Mouse (Mus musculus) neural tube, embryonic 13.5 days (tissue): Measurements from ENCODE around the gene 8030474K03Rik. TPM values are rescaled to one million over a fixed set of nuclear protein-coding genes. Genes with fewer than 3 reads are reported as not detected.

ENCODE experiments used
- ATAC-seq: fragments of 200-750 bp; cut with Nextera tagmentation; 2 replicates; pipeline ENCODE4 v1.8.0; 2017; ENCODE audit warnings: low read depth, mild to moderate bottlenecking, moderate TSS enrichment, moderate library complexity
- H3K27ac ChIP-seq: fragments of 300-500 bp; sonication (generic); replicated peaks from 2 replicates; pipeline ENCODE4 v1.5.1; 2015; ENCODE audit warnings: moderate library complexity, mild to moderate bottlenecking, inconsistent platforms
- H3K27me3 ChIP-seq: fragments of 300-500 bp; sonication (generic); 2 replicates; pipeline ENCODE4 v1.6.1; 2015; ENCODE audit warnings: mild to moderate bottlenecking, inconsistent platforms
- H3K36me3 ChIP-seq: fragments of 300-500 bp; sonication (generic); 2 replicates; pipeline ENCODE4 v1.6.1; 2015; ENCODE audit warnings: mild to moderate bottlenecking, inconsistent platforms
- H3K4me1 ChIP-seq: fragments of 300-500 bp; sonication (generic); replicated peaks from 2 replicates; pipeline ENCODE4 v1.6.1; 2015; ENCODE audit warnings: inconsistent platforms
- H3K4me2 ChIP-seq: fragments of 300-500 bp; sonication (generic); 2 replicates; pipeline ENCODE4 v1.6.1; 2015; ENCODE audit warnings: inconsistent platforms, mild to moderate bottlenecking, moderate library complexity
- H3K4me3 ChIP-seq: fragments of 300-500 bp; sonication (generic); 2 replicates; pipeline ENCODE4 v1.5.1; 2015; ENCODE audit warnings: mild to moderate bottlenecking, inconsistent platforms
- H3K9ac ChIP-seq: fragments of 300-500 bp; sonication (generic); 2 replicates; pipeline ENCODE4 v1.6.1; 2015; ENCODE audit warnings: moderate library complexity, mild to moderate bottlenecking, inconsistent platforms
- H3K9me3 ChIP-seq: fragments of 300-500 bp; sonication (generic); 2 replicates; pipeline ENCODE4 v1.6.1; 2016; ENCODE audit warnings: inconsistent platforms
- WGBS: fragments of 180-500 bp; shearing (Covaris S2); methylation state at CpG from one replicate; pipeline ENCODE4 v1.1.7; 2015; 5-methylcytosine and 5-hydroxymethylcytosine counted together
- polyA plus RNA-seq: library from polyadenylated mRNA; unstranded; fragments of >200 nt; fragmentation: Nextera tagmentation; extraction: Ambion mirVana; gene quantifications from 2 replicates; pipeline ENCODE4 v1.2.1, GENCODE M21; 2015

The 8030474K03Rik gene
- not detected in 2 replicates for polyA plus RNA-seq

DNA sequence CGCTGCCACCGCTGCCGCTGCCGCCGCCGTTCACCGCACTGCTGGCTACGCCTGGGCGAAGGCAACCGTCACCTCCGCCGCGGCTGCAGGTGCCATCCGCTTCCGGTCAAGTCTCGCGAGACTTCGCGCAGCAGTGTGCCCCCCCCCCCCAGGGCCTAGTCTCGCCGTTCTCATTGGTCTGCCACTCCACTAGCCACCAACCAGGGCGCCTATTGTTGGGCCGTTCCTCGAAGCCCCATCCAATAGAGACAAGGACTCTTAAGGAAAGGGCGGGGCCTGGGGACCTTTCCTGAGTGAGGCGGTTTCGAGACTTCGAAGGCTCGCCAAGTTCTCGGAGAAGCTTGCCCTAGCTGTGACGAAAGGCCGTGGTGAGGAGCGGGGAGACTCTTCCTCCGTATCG is at the start of gene 8030474K03Rik, which contains the start of gene Gm4779:
Gene 8030474K03Rik (plus strand): TSS at position 315 of the 400 bp plus-strand sequence.
Gene Gm4779 (minus strand): TSS at position 82 of the 400 bp plus-strand sequence.
- H3K4me2 ChIP-seq, result no peak within 1 kb of the TSS
- WGBS, result 92% methylated on average over 35 of the region's 35 CpGs
- no peak within 1 kb of the TSS for H3K4me3 ChIP-seq
- no peak within 1 kb of the TSS for H3K27ac ChIP-seq
- H3K9me3 ChIP-seq, result no peaks in the 10 kb centered on the region
- H3K4me1 ChIP-seq, result no peaks in the 10 kb centered on the region
- no peak within 1 kb of the TSS for H3K9ac ChIP-seq
- no peaks in the 10 kb centered on the region for H3K36me3 ChIP-seq
- ATAC-seq, result no peak
- no peaks in the 10 kb centered on the region for H3K27me3 ChIP-seq

DNA sequence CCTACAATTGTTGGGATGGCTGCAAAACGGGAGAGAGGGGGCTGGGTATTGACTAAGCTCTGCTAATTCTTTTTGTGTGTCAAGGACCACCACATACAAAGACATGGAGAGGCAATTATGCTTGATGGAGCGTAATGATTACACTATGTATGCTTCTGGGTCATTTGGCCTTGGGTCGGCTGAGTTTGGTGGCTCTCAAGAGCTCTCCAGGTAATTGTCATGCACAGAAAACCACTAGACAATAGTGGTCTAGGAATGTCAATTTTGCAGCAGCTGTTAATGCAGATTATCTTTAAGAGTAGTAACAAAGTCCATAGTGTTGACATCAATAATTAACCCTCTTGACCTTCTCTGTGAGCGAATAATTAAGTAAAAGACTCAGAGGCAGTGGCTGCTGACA is 44.3 kb upstream of the 8030474K03Rik start:
- H3K27ac ChIP-seq, result no peak overlapping the region
- H3K9me3 ChIP-seq, result no peaks in the 10 kb centered on the region
- H3K9ac ChIP-seq, result no peak overlapping the region
- H3K4me3 ChIP-seq, result no peak overlapping the region
- H3K4me2 ChIP-seq, result no peak overlapping the region
- H3K4me1 ChIP-seq, result no peaks in the 10 kb centered on the region
- WGBS, result 39% methylated on average over 4 of the region's 4 CpGs
- ATAC-seq, result no peak
- peaks cover 30% of the 10 kb centered on the region for H3K27me3 ChIP-seq
- H3K36me3 ChIP-seq, result no peaks in the 10 kb centered on the region

DNA sequence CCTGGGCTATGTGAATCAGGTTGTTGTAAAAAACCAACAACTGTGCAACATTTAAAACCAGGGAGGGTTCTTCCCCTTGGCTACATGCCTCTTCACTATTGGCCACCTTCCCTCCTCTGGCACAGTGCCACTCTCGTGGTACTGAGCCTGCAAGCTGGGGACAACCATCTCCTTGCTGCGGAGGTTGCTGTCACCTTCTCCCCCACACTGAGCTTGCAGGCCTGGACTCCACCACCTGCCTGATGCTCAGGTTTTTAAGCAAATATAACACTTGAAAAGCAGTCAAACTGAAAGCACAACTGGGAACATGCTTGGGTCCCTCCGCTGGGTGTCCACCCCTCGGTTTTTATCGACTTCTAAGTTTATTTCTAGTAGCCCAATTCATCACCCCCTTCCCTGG is 40.0 kb upstream of the 8030474K03Rik start:
- no peak for ATAC-seq
- no peak overlapping the region for H3K4me3 ChIP-seq
- H3K9me3 ChIP-seq, result no peaks in the 10 kb centered on the region
- peaks cover 31% of the 10 kb centered on the region for H3K27me3 ChIP-seq
- H3K4me1 ChIP-seq, result no peaks in the 10 kb centered on the region
- H3K9ac ChIP-seq, result no peak overlapping the region
- no peaks in the 10 kb centered on the region for H3K36me3 ChIP-seq
- H3K4me2 ChIP-seq, result no peak overlapping the region
- no peak overlapping the region for H3K27ac ChIP-seq
- WGBS, result 57% methylated on average over 5 of the region's 5 CpGs

DNA sequence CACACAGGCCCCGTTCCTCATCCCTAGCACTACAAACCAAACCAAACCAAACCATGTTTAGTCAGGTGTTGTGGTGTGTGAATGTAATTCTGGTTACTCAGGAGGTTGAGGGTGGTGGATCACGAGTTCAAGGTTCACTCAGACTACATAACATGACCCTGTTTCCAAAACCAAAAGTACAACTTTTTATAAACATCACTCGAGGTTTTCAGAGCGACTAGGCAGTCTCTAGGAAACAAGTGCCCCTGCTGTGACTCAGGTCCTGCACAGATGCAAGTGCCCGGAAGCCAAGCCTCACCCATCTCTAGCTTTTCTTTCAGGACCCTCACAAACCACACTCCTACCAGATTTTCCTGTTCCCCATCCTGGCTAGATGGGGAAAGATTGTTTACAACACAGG is 29.8 kb upstream of the 8030474K03Rik start:
- H3K36me3 ChIP-seq, result no peaks in the 10 kb centered on the region
- H3K9ac ChIP-seq, result no peak overlapping the region
- no peak overlapping the region for H3K27ac ChIP-seq
- H3K27me3 ChIP-seq, result peaks cover 23% of the 10 kb centered on the region
- no peak for ATAC-seq
- no peak overlapping the region for H3K4me2 ChIP-seq
- H3K4me3 ChIP-seq, result no peak overlapping the region
- 71% methylated on average over 5 of the region's 5 CpGs for WGBS
- H3K4me1 ChIP-seq, result no peaks in the 10 kb centered on the region
- no peaks in the 10 kb centered on the region for H3K9me3 ChIP-seq

DNA sequence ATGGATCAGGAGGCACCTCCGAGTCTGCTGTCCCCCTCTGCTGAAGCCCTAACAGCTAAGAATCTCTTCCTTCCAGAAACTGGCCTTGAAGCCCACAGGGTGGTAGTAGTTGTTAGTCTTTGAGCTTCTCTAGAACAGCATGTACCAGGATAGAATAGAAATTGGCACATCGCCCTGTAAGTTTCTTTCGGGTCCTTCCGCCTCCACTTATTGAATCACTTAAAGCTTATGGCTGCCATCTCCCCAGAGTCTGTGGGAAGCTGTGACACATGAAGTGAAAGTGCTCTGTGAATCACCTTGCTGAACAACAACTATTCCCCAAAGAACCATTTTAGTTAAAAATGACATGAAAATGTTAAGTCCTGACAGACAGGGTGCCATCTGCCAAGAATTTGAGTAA is 29.3 kb upstream of the 8030474K03Rik start:
- WGBS, result 78% methylated on average over 4 of the region's 4 CpGs
- Histone ChIP-seq H3K4me3 (no peak overlapping the region), H3K9ac (no peak overlapping the region), H3K36me3 (no peaks in the 10 kb centered on the region), H3K27me3 (peaks cover 23% of the 10 kb centered on the region; the same call in 1 of the 2 replicates), H3K4me2 (no peak overlapping the region), H3K9me3 (no peaks in the 10 kb centered on the region), H3K4me1 (no peaks in the 10 kb centered on the region), H3K27ac (no peak overlapping the region)
- no peak for ATAC-seq

DNA sequence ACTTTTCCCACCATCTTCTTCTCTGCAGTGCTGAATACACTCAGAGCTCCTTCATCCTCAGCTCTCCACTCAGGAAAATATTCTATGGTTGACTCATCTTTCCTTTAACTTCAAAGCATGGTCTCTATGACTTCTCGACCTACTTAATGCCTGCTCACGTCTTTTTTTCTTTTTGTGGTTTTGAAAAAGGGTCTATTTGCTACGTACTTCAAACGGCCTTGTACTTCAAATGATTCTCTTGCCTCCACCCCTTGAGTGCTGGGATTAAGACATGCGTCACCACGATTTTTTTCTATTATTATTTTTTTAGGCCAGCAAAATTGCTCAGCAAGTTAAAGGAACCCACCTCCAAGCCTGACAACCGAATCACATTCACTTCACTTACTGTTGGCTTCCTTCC is 27.2 kb upstream of the 8030474K03Rik start:
- Histone ChIP-seq H3K4me2 (no peak overlapping the region), H3K4me3 (no peak overlapping the region), H3K36me3 (no peaks in the 10 kb centered on the region), H3K9ac (no peak overlapping the region), H3K4me1 (no peaks in the 10 kb centered on the region), H3K27ac (no peak overlapping the region), H3K27me3 (peaks cover 17% of the 10 kb centered on the region; the same call in 1 of the 2 replicates), H3K9me3 (no peaks in the 10 kb centered on the region)
- WGBS, result 75% methylated on average over 7 of the region's 7 CpGs
- no peak for ATAC-seq

DNA sequence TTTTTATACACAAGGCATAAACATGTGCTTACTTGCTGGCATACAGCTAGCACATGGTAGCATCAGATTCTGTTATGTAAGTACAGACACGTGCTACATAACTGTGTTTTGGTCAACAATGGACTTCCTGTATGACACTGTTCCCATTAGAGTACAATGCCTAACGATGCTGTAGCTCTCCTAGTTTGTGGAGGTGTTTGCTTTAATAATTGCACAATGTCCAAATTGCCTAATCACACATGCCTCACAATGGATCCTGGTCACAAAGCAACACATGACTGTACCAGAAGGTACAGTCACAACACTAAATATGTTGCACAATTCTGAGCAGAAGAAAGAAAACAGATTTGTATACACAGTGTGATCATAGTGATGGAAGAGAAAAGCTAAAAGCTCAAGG is 25.0 kb upstream of the 8030474K03Rik start:
- no peak for ATAC-seq
- Histone ChIP-seq H3K36me3 (no peaks in the 10 kb centered on the region), H3K27ac (no peak overlapping the region), H3K9ac (no peak overlapping the region), H3K9me3 (no peaks in the 10 kb centered on the region), H3K4me3 (no peak overlapping the region), H3K4me1 (no peaks in the 10 kb centered on the region), H3K4me2 (no peak overlapping the region), H3K27me3 (peaks cover 25% of the 10 kb centered on the region; the same call in 1 of the 2 replicates)
- WGBS, result 69% methylated on average over 2 of the region's 2 CpGs

DNA sequence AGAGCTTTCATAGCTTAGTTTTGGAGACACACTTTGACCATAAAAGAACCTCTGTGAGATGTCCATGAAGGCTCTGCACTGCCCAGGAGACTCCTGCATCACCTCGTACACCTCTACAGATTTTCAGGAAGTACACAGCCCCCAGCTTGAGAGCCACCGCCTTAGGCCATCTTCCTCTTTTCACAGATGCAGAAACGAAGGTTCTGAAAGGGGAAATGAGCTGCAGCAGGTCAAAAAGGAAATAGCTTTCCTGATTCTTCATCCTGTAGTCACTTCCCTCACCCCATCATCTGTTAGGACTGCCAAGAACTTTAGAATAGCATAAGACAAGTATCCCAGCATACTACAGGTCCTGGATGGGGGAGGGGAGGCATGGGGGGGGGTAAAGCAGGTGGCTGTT is 24.1 kb upstream of the 8030474K03Rik start:
- H3K36me3 ChIP-seq, result no peaks in the 10 kb centered on the region
- no peaks in the 10 kb centered on the region for H3K9me3 ChIP-seq
- H3K27ac ChIP-seq, result no peak overlapping the region
- ATAC-seq, result no peak
- H3K4me3 ChIP-seq, result no peak overlapping the region
- H3K27me3 ChIP-seq, result peaks cover 25% of the 10 kb centered on the region; the same call in 1 of the 2 replicates
- H3K4me2 ChIP-seq, result no peak overlapping the region
- H3K9ac ChIP-seq, result no peak overlapping the region
- WGBS, result 65% methylated on average over 3 of the region's 3 CpGs
- no peaks in the 10 kb centered on the region for H3K4me1 ChIP-seq

DNA sequence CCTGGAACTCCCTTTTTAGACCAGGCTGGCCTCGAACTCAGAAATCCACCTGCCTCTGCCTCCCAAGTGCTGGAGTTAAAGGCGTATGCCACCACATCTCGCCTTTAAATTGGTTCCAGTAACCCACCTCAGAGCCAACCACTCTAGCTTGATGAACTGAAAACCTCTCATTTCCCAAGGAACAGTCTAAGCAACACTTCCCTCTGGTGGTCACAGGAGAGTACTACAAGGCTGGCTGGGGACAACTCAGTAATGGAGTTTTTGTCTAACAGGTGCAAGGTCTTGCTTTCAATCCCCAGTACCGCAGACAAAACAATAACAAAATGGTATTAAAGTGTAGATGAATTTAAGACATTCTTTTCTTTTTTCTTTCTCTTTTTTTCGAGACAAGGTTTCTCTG is 22.4 kb upstream of the 8030474K03Rik start:
- 36% methylated on average over 5 of the region's 5 CpGs for WGBS
- no peak overlapping the region for H3K27ac ChIP-seq
- H3K36me3 ChIP-seq, result no peaks in the 10 kb centered on the region
- H3K4me2 ChIP-seq, result no peak overlapping the region
- no peaks in the 10 kb centered on the region for H3K4me1 ChIP-seq
- H3K4me3 ChIP-seq, result no peak overlapping the region
- ATAC-seq, result no peak
- peaks cover 21% of the 10 kb centered on the region; the same call in 1 of the 2 replicates for H3K27me3 ChIP-seq
- no peak overlapping the region for H3K9ac ChIP-seq
- no peaks in the 10 kb centered on the region for H3K9me3 ChIP-seq

DNA sequence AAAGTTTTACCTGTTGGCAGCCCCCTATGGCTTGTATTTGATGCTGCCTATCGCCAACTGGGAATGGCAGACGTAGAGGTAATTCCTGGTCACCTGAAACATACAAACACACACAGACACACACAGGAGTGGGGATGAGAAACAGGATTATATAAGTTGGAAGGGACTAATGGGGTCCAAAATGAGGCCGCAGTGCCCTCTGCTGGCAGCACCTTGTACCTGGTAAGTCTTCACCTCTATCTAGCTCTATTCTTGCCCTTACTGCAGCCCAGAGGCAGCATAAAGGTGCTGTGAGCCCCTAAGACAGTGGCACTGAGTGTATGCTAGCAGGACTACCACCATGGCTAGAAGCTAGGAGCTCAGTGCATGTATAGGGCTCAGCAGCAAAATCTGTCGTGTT is 2.9 kb upstream of the 8030474K03Rik start:
- no peaks in the 10 kb centered on the region for H3K36me3 ChIP-seq

DNA sequence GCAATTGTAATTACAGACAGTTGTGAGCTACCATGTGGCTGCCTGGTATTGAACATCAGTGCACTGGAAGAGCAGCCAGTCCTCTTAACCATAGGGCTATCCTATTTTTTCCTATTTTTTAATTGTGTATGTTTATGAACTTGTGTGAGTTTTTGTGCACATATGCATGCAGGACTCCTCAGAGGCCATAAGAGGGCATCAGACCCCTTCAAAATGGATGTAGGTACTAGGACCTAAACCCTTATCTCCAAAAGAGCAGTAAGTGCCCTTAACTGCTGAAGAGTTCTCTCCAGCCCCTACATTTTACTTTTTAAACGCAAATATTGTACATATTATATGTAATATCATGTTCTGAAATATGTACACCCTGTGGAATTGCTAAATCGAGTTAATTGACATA is 11.1 kb downstream of the 8030474K03Rik start:
- Histone ChIP-seq H3K4me2 (no peak overlapping the region), H3K4me1 (no peaks in the 10 kb centered on the region), H3K27me3 (peaks cover 9% of the 10 kb centered on the region), H3K4me3 (no peak overlapping the region), H3K9me3 (no peaks in the 10 kb centered on the region), H3K27ac (no peak overlapping the region), H3K36me3 (no peaks in the 10 kb centered on the region), H3K9ac (no peak overlapping the region)
- 32% methylated on average over 2 of the region's 2 CpGs for WGBS
- no peak for ATAC-seq

More for the DNA sequence above, 2.9 kb upstream of the 8030474K03Rik start:
- H3K4me3 ChIP-seq, result no peak overlapping the region
- no peaks in the 10 kb centered on the region for H3K9me3 ChIP-seq
- peaks cover 3% of the 10 kb centered on the region for H3K27me3 ChIP-seq
- H3K4me1 ChIP-seq, result no peaks in the 10 kb centered on the region
- WGBS, result 48% methylated on average over 4 of the region's 4 CpGs
- H3K27ac ChIP-seq, result no peak overlapping the region
- ATAC-seq, result 0 out of 2 replicates have a peak, but pooled peaks have one; percentile 11
- H3K4me2 ChIP-seq, result no peak overlapping the region
- H3K9ac ChIP-seq, result no peak overlapping the region

DNA sequence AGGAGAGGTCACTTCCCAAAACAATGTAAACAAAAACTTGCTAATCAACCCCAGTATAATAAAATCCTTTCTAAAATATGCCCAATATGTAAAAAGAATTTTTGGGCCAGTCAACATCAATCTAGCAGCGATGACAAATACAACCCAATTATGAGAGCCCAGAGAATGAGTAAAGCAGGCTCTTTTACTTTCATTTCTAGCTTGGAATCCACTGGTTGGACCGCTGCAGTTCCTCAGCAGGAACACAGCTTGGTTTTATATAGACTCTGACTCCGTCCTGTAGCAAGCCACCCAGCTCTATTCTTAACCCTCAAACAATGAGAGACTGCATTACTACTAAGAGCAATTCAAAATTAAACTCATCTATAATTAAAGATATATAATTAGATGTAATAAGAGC is 17.3 kb downstream of the 8030474K03Rik start:
- H3K4me3 ChIP-seq, result no peak overlapping the region
- H3K9me3 ChIP-seq, result no peaks in the 10 kb centered on the region
- WGBS, result 60% methylated on average over 3 of the region's 3 CpGs
- H3K36me3 ChIP-seq, result no peaks in the 10 kb centered on the region
- no peak for ATAC-seq
- no peak overlapping the region for H3K4me2 ChIP-seq
- H3K27ac ChIP-seq, result no peak overlapping the region
- no peak overlapping the region for H3K9ac ChIP-seq
- H3K4me1 ChIP-seq, result no peaks in the 10 kb centered on the region
- H3K27me3 ChIP-seq, result peaks cover 36% of the 10 kb centered on the region

DNA sequence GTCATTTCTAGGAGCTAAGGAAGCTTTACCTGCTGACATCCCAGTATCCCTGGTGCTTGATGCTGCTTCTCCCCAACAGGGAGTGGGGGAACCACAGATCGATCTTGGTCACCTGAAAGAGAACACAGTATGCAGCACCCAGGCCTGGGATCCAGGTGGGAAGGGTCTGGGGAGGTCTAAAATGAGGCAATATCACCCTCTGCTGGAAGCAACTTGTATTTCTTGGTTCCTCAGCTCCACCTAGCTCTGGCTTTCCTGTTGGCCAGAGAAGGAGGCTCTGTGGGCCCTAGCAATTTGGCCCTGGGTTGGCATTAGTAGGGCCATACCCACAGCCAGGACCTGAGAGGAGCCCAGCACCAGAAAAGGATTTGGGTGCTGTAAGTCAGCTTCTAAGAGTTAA is 24.7 kb downstream of the 8030474K03Rik start:
- Histone ChIP-seq H3K9me3 (no peaks in the 10 kb centered on the region), H3K4me1 (no peaks in the 10 kb centered on the region), H3K4me2 (no peak overlapping the region), H3K27ac (no peak overlapping the region), H3K4me3 (no peak overlapping the region), H3K27me3 (peaks cover 26% of the 10 kb centered on the region), H3K36me3 (no peaks in the 10 kb centered on the region), H3K9ac (no peak overlapping the region)
- ATAC-seq, result no peak
- 48% methylated on average over 1 of the region's 1 CpGs for WGBS
